Mouse (Mus musculus) midbrain, embryonic 11.5 days (tissue): ENCODE measurements around the gene Cd300a. TPM values are rescaled to one million over a fixed set of nuclear protein-coding genes. Genes with fewer than 3 reads are reported as not detected.

Source experiments
- ATAC-seq: fragments of 200-750 bp; cut with Nextera tagmentation; 2 replicates; pipeline ENCODE4 v1.8.0; 2017; ENCODE audit warnings: moderate TSS enrichment, moderate library complexity; ENCODE audit not compliant: low FRiP score
- DNase-seq: peaks from one replicate; pipeline ENCODE4 v3.0.0; 2015; ENCODE audit warnings: low spot score; ENCODE audit errors: missing footprints
- H3K27ac ChIP-seq: fragments of 300-500 bp; sonication (generic); 2 replicates; pipeline ENCODE4 v1.5.1; 2014; ENCODE audit warnings: low read depth, low read length
- H3K27me3 ChIP-seq: fragments of 300-500 bp; sonication (generic); 2 replicates; pipeline ENCODE4 v1.6.1; 2014; ENCODE audit warnings: mild to moderate bottlenecking, low read length, moderate library complexity, mixed read lengths; ENCODE audit not compliant: control insufficient read depth, insufficient read depth
- H3K36me3 ChIP-seq: fragments of 300-500 bp; sonication (generic); 2 replicates; pipeline ENCODE4 v1.6.1; 2014; ENCODE audit warnings: mild to moderate bottlenecking, low read length, moderate library complexity, mixed read lengths; ENCODE audit not compliant: control insufficient read depth, insufficient read depth
- H3K4me1 ChIP-seq: fragments of 300-500 bp; sonication (generic); 2 replicates; pipeline ENCODE4 v1.6.1; 2014; ENCODE audit warnings: low read length; ENCODE audit not compliant: control insufficient read depth, insufficient read depth
- H3K4me2 ChIP-seq: fragments of 300-500 bp; sonication (generic); 2 replicates; pipeline ENCODE4 v1.6.1; 2014; ENCODE audit warnings: mild to moderate bottlenecking, moderate library complexity
- H3K4me3 ChIP-seq: fragments of 300-500 bp; sonication (generic); 2 replicates; pipeline ENCODE4 v1.5.1; 2014; ENCODE audit warnings: low read depth, low read length
- H3K9ac ChIP-seq: fragments of 300-500 bp; sonication (generic); 2 replicates; pipeline ENCODE4 v1.6.1; 2014; ENCODE audit warnings: low read length
- H3K9me3 ChIP-seq: fragments of 300-500 bp; sonication (generic); 2 replicates; pipeline ENCODE4 v1.6.1; 2016; ENCODE audit warnings: low read length; ENCODE audit not compliant: control insufficient read depth
- WGBS: fragments of 180-500 bp; shearing (Covaris S2); extraction: QIAGEN DNeasy Blood & Tissue Kit; methylation state at CpG from one replicate; pipeline ENCODE4 v1.1.7; 2014; 5-methylcytosine and 5-hydroxymethylcytosine counted together
- polyA plus RNA-seq: library from polyadenylated mRNA; unstranded; fragments of >200 nt; fragmentation: Nextera tagmentation; extraction: Ambion mirVana; gene quantifications from 2 replicates; pipeline ENCODE4 v1.2.1, GENCODE M21; 2014

The Cd300a gene
- 0.79 and 1.1 TPM in 2 replicates for polyA plus RNA-seq

DNA sequence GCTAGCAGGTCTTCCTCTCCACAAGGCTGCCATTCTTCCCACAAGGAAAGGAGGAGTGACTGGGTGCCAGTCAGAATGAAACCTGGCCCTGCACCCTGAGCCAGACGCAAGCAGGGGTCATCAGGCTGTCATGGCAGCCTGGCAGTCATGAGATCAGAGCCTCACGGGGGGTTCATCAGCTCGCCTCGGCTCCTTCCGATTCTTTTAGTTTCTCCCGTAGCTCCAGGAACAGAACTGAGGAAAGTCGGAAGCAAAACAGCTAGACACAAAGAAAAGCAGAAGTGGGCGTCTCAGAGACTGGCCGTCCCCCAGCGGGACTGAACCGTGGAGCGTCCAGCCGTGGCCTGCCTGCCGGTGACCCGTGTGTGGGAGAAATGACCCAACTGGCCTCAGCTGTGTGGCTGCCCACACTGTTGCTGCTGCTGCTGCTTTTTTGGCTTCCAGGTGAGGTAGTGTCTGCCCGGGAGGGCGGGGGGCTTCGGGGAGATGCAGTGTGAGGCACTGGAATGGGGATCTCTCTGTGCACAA, at the start of gene Cd300a:
Cd300a (plus strand) TSS at position 51 of the 528 bp plus-strand sequence.
- 54% methylated on average over 18 of the region's 18 CpGs for WGBS
- Histone ChIP-seq H3K4me2 (no peak within 1 kb of the TSS; the same call in 1 of the 2 replicates), H3K4me1 (no peaks in the 10 kb centered on the region; the same call in 1 of the 2 replicates), H3K9me3 (no peaks in the 10 kb centered on the region), H3K27ac (no peak within 1 kb of the TSS), H3K36me3 (no peaks in the 10 kb centered on the region), H3K4me3 (no peak within 1 kb of the TSS), H3K9ac (peak within 1 kb of the TSS; percentile 12; the same call in 1 of the 2 replicates), H3K27me3 (no peaks in the 10 kb centered on the region)
- ATAC-seq (no peak), DNase-seq (no peak)

DNA sequence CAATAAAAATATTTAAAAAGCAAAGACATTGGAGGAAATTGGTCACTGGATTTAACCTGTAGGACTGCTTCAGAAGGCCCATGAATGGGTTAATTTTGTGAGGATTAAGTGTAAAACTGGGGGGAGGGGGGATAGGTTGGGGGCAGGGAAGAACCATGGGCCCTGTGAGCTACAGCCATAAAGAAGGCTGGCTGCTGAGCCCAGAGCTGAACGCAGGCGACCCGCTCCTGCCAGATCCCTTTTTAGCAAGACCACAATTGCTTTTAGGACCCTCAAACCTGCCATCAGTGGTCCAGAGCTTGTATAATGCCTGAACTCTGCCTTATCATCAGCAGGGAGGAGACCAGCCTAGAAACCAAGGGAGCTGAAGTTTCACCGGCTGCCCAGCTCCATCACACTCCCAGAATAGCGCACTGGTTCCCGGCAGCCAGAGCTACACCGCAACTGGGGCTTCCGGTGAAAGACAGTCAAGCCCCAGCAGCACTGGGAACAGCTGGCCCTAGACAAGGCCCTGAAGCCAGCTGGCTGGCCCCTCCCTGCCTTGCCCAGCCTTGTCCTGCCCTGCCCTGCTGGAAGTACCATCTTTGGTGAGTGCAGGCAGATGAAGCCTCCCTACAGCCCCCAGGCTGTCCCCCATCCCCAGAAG, 45.9 kb upstream of the Cd300a start:
- DNase-seq (peak; percentile 93), ATAC-seq (peak; percentile 78)
- H3K36me3 ChIP-seq = no peaks in the 10 kb centered on the region
- H3K9me3 ChIP-seq = no peaks in the 10 kb centered on the region
- peak overlapping the region; percentile 47 for H3K27ac ChIP-seq
- H3K4me3 ChIP-seq = no peak overlapping the region
- WGBS = 5% methylated on average over 8 of the region's 8 CpGs
- H3K27me3 ChIP-seq = peaks cover 4% of the 10 kb centered on the region; the same call in 1 of the 2 replicates
- H3K4me1 ChIP-seq = peaks cover 10% of the 10 kb centered on the region
- H3K9ac ChIP-seq = peak overlapping the region; percentile 55
- peak overlapping the region; percentile 19 for H3K4me2 ChIP-seq

DNA sequence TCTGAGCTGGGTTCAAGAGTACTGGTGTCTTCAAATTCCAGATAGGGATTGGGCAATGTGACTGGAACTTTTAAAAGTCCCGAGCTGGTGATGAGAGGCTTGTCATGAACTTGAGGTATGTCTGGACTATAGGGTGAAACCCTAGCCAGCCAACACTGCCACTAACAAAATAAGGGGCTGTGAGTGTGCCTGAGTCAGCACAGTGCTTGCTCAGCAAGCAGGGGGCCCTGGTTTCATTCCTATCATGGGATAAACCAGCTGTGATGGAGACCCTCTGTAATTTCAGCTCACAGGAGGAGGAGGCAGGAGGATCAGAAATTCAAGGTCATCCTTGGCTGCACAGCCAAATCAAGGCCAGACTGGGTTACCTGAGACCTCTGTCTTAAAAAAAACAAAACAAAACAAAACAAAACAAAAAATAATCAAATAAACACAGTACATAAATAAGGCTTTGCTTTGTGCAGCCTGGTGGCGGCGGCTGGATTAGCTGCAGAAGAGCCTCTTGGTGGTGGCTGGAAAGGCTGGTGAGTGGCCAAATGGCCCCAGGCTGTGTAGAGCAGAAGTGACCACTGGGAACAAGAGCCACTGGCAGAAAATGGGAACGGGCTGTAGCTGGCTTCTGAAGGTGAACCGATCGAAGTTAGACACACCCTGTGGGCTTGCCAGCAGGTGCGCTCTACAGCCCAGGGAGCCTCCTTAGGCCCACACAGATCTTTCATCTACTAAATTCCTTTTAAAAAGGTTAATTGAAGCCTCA, 45.2 kb upstream of the Cd300a start:
- Histone ChIP-seq H3K4me3 (no peak overlapping the region), H3K9me3 (no peaks in the 10 kb centered on the region), H3K36me3 (no peaks in the 10 kb centered on the region), H3K27ac (peak overlapping the region; percentile 47), H3K4me2 (peak overlapping the region; percentile 19; the same call in 1 of the 2 replicates), H3K9ac (no peak overlapping the region; the same call in 1 of the 2 replicates), H3K4me1 (peaks cover 10% of the 10 kb centered on the region), H3K27me3 (peaks cover 11% of the 10 kb centered on the region)
- DNase-seq (no peak), ATAC-seq (no peak)
- 74% methylated on average over 7 of the region's 7 CpGs for WGBS

DNA sequence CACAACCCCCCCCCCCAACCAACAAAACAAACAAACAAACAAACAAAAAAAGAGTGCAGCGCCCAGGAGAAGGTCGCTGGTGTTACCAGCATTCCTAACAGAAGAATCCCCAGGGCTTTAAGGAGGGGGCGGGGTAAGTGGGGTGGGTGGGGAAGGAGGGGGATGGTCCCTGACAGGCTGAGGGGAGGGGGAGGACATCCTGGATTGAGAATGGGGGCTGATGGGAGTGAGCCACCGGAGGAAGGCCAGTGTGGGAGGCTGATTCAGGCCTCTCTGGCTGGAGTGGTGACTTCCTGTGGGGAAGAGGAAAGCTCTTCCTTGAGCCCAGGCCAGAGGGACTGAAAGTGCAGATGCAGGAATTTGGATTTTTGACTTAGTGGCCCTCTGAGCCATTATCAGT, 43.5 kb upstream of the Cd300a start:
- ATAC-seq = no peak

DNA sequence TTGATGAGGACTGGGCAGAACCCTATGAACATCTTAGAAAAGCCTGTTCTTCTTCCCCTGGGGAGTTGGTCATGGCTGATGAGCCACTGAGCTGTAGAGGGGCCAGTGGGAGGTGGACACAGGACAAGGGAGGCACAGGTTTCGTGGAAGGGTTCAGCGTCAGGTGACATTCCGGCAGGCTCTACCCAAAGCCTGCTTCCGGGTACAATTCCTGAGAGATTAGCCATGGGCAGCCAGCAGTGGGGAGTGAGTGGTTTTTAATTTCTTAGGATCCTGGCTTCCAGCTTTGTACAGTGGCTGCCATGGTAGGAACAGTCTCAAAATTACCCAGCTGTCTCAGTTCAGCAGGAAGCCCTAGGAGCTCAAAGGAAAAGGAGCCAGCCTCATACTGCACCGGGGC, 42.8 kb upstream of the Cd300a start:
- H3K27ac ChIP-seq = no peak overlapping the region
- H3K4me3 ChIP-seq = no peak overlapping the region
- peak; percentile 77 for DNase-seq
- H3K4me1 ChIP-seq = peaks cover 25% of the 10 kb centered on the region
- H3K9me3 ChIP-seq = no peaks in the 10 kb centered on the region
- H3K9ac ChIP-seq = no peak overlapping the region
- H3K36me3 ChIP-seq = no peaks in the 10 kb centered on the region
- no peak overlapping the region for H3K4me2 ChIP-seq
- H3K27me3 ChIP-seq = peaks cover 33% of the 10 kb centered on the region
- WGBS = 85% methylated on average over 5 of the region's 5 CpGs
- no peak for ATAC-seq

More for the DNA sequence above, 43.5 kb upstream of the Cd300a start:
- H3K27ac ChIP-seq = no peak overlapping the region
- peaks cover 26% of the 10 kb centered on the region for H3K27me3 ChIP-seq
- no peak overlapping the region for H3K9ac ChIP-seq
- H3K4me3 ChIP-seq = no peak overlapping the region
- DNase-seq = no peak
- no peaks in the 10 kb centered on the region for H3K36me3 ChIP-seq
- H3K4me2 ChIP-seq = no peak overlapping the region
- H3K9me3 ChIP-seq = no peaks in the 10 kb centered on the region
- WGBS = 74% methylated on average over 4 of the region's 4 CpGs
- H3K4me1 ChIP-seq = peaks cover 20% of the 10 kb centered on the region

DNA sequence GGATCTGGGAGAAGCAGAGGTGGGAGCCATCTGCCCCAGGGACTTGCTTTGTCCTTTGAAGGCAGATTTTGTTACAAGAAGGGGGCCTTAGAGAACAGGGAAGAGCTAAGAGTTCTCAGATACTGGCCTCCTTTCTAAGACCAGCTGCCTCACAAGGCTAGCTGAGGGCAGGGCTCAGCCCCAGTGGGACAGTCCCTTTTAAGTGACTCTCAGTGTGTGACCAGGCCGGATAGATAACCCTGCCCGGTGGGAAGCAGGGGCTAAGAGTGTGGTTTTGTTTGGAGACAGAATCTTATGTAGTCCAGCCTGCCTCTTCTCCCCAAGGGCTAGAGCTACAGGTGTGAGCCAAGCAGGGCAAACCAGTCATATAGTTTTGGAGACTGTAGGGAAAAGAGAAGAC, 40.3 kb upstream of the Cd300a start:
- Histone ChIP-seq H3K27ac (no peak overlapping the region), H3K4me3 (no peak overlapping the region), H3K36me3 (no peaks in the 10 kb centered on the region), H3K4me2 (no peak overlapping the region), H3K27me3 (peaks cover 48% of the 10 kb centered on the region), H3K9me3 (no peaks in the 10 kb centered on the region), H3K4me1 (peaks cover 24% of the 10 kb centered on the region), H3K9ac (no peak overlapping the region)
- 2% methylated on average over 2 of the region's 2 CpGs for WGBS
- DNase-seq = peak; percentile 84
- no peak for ATAC-seq

DNA sequence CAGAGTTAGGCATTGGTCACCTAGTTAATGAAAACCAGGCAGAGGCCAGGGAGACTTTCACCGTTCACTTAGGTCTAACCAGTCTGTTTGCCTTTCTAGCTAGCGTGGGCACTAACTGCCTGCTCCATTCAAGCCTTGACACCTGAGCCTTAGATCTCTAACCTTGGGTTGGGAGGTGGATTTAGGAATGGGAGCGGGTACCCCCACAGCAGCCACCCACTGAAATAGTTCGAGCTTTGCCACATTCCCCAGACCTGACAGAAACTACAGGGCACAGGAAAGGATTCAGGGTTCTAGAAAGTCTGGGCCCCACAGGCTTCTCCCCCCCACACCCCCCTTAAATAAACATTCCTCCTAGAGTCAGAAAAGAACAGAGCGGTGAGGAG, 39.8 kb upstream of the Cd300a start:
- H3K27me3 ChIP-seq = peaks cover 48% of the 10 kb centered on the region
- 10% methylated on average over 5 of the region's 5 CpGs for WGBS
- H3K36me3 ChIP-seq = no peaks in the 10 kb centered on the region
- no peak overlapping the region for H3K9ac ChIP-seq
- H3K4me2 ChIP-seq = peak overlapping the region; percentile 95; the same call in 1 of the 2 replicates
- no peaks in the 10 kb centered on the region for H3K9me3 ChIP-seq
- DNase-seq (peak; percentile 89), ATAC-seq (no peak)
- peaks cover 24% of the 10 kb centered on the region for H3K4me1 ChIP-seq
- H3K4me3 ChIP-seq = no peak overlapping the region
- no peak overlapping the region for H3K27ac ChIP-seq

DNA sequence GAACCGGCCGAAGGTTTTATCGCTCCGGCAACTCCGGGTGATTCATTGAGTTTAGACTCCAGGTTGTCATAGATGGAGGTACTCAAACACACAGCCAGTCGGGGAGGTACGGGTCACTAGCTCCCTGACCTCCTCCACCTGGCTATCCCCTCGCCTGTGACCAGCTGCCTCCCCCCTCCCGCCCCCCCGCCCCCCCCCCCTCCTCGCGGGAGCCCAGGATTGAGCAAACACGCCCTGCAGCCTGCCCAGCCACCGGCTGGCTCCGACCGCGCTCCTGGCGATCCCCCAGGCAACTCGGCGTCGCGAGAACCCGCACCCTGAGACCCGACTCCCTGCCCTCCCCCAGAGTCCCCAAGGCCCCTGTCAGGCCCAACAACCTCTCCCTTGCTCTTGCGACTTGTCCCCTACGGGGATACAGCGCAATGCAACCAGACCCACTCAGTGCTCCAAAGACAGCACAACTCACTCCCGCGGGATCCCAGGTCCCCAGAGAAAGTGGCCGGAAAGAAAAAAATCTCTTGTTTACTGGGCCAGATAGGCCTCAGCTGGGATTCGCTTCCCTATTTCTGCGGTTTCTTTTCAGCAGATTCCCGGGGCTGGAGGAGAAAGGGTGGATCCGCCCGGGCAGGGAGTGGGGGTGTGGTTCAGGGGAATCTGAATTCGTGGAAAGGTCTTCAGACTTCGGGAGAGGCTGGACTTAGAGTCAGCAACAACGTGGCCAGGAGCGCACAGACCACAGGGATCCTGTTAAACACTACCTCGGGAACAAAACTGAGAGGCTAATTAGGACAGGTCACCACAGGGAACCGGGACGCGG, 39.2 kb upstream of the Cd300a start, which contains the start of gene Gprc5c:
Gprc5c (plus strand) TSS at position 701 of the 817 bp plus-strand sequence.
- Histone ChIP-seq H3K27ac (no peak within 1 kb of the TSS), H3K36me3 (no peaks in the 10 kb centered on the region), H3K27me3 (peaks cover 48% of the 10 kb centered on the region), H3K4me3 (peak within 1 kb of the TSS; percentile 55), H3K4me2 (peak within 1 kb of the TSS; percentile 95), H3K9me3 (no peaks in the 10 kb centered on the region), H3K4me1 (peaks cover 24% of the 10 kb centered on the region), H3K9ac (peak within 1 kb of the TSS; percentile 50)
- 0% methylated on average over 33 of the region's 43 CpGs for WGBS
- DNase-seq (no peak), ATAC-seq (0 out of 2 replicates have a peak, but pooled peaks have one; percentile 17)
